In the genomic region with DNA sequence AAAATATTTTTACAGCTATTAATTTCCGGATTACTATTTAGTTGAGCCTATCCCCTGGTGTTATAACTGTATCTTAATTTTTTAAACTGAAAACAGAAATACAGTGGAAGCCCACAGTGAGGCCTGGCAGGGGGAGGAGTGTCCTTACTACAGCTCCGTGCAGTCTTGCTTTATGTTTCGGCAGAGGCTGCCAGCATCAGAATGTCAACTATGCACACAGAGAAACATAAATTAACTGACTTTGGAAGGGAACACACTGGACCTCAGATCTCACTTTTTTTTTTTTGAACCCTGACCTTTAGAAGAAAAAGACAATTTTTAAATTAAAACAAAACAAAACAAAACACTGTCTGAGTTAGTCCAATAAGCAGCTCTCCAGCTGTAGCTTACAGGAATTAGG, we compare ENCODE assay signal across 11 mouse cellular contexts.
DNase-seq lines count a peak whose midpoint lies in the region; ATAC-seq and TF ChIP-seq lines count a peak whose summit lies in the region.
"Had no signal": no experiment of that assay in that cellular context is flagged by ENCODE, and none has a peak within 500 bp of the region (broad histone marks: within the 10 kb centered on the region; RNA-seq: fewer than 3 reads in every experiment).

No protein-coding gene starts in this region.

- H3K27ac ChIP-seq in heart, embryonic 12.5 days (ENCODE audit: poor library complexity, severe bottlenecking), result peak overlapping the region; percentile 91
- H3K27ac ChIP-seq in liver, embryonic 13.5 days, result peak overlapping the region; percentile 71; the same call in 1 of the 2 replicates
- no peak overlapping the region for H3K27ac ChIP-seq in liver, embryonic 12.5 days
- peak overlapping the region; percentile 64; the same call in 1 of the 2 replicates for H3K27ac ChIP-seq in intestine, postnatal 0 days (ENCODE audit: low read depth, low read length)
- no peak overlapping the region for H3K27ac ChIP-seq in midbrain, embryonic 14.5 days (replicated peaks; ENCODE audit: low read depth, low read length)

- WGBS in heart, embryonic 12.5 days, result 27% methylated on average over 3 of the region's 3 CpGs
- WGBS in liver, embryonic 13.5 days (ENCODE audit: insufficient replicate concordance), result 48% methylated on average over 3 of the region's 3 CpGs
- WGBS in liver, embryonic 12.5 days (ENCODE audit: insufficient replicate concordance), result 41% methylated on average over 3 of the region's 3 CpGs
- WGBS in intestine, postnatal 0 days, result 29% methylated on average over 3 of the region's 3 CpGs
- WGBS in midbrain, embryonic 14.5 days, result 41% methylated on average over 3 of the region's 3 CpGs

- H3K27me3 ChIP-seq in heart, embryonic 12.5 days (replicated peaks), result no peaks in the 10 kb centered on the region
- no peaks in the 10 kb centered on the region for H3K27me3 ChIP-seq in liver, embryonic 13.5 days
- no peaks in the 10 kb centered on the region for H3K27me3 ChIP-seq in liver, embryonic 12.5 days (replicated peaks)
- no peaks in the 10 kb centered on the region for H3K27me3 ChIP-seq in intestine, postnatal 0 days (replicated peaks; ENCODE audit: control insufficient read depth, insufficient read depth, low read length)
- H3K27me3 ChIP-seq in midbrain, embryonic 14.5 days (ENCODE audit: control insufficient read depth, insufficient read depth, low read length), result no peaks in the 10 kb centered on the region
- H3K27me3 ChIP-seq: limb, embryonic 12.5 days had no signal

- peak; percentile 66 to 70 for DNase-seq in adrenal gland, adult (ENCODE audit: inconsistent age in 2 of 2, low spot score in 1 of 2)
- no peak for DNase-seq in adrenal gland, postnatal 25 days
- no peak for DNase-seq in heart, postnatal 4 days
- DNase-seq in liver, embryonic 13.5 days, result no peak
- DNase-seq in midbrain, embryonic 14.5 days, result no peak
- DNase-seq: gastrocnemius, postnatal 10 days had no signal

- no peak overlapping the region for H3K4me3 ChIP-seq in heart, embryonic 12.5 days
- H3K4me3 ChIP-seq in liver, embryonic 13.5 days (replicated peaks), result no peak overlapping the region
- H3K4me3 ChIP-seq in liver, embryonic 12.5 days, result no peak overlapping the region
- no peak overlapping the region for H3K4me3 ChIP-seq in intestine, postnatal 0 days (ENCODE audit: low read depth, low read length)
- no peak overlapping the region for H3K4me3 ChIP-seq in midbrain, embryonic 14.5 days (replicated peaks; ENCODE audit: low read depth, low read length)
- H3K4me3 ChIP-seq: limb, embryonic 12.5 days had no signal

- H3K9ac ChIP-seq in heart, embryonic 12.5 days, result no peak overlapping the region
- H3K9ac ChIP-seq in liver, embryonic 13.5 days, result no peak overlapping the region
- H3K9ac ChIP-seq in liver, embryonic 12.5 days, result no peak overlapping the region
- no peak overlapping the region for H3K9ac ChIP-seq in intestine, postnatal 0 days (ENCODE audit: low read depth, low read length)
- no peak overlapping the region for H3K9ac ChIP-seq in midbrain, embryonic 14.5 days (replicated peaks; ENCODE audit: low read length)
- H3K9ac ChIP-seq: limb, embryonic 12.5 days had no signal

- no peaks in the 10 kb centered on the region for H3K36me3 ChIP-seq in heart, embryonic 12.5 days
- no peaks in the 10 kb centered on the region for H3K36me3 ChIP-seq in liver, embryonic 13.5 days
- no peaks in the 10 kb centered on the region for H3K36me3 ChIP-seq in liver, embryonic 12.5 days
- no peaks in the 10 kb centered on the region for H3K36me3 ChIP-seq in intestine, postnatal 0 days (ENCODE audit: control insufficient read depth, insufficient read depth)
- H3K36me3 ChIP-seq in midbrain, embryonic 14.5 days (ENCODE audit: control insufficient read depth, insufficient read depth, low read length), result no peaks in the 10 kb centered on the region
- H3K36me3 ChIP-seq: limb, embryonic 12.5 days had no signal

- H3K4me1 ChIP-seq in heart, embryonic 12.5 days (replicated peaks), result peaks cover 78% of the 10 kb centered on the region
- peaks cover 83% of the 10 kb centered on the region for H3K4me1 ChIP-seq in liver, embryonic 13.5 days (replicated peaks)
- H3K4me1 ChIP-seq in liver, embryonic 12.5 days, result peaks cover 83% of the 10 kb centered on the region
- peaks cover 4% of the 10 kb centered on the region for H3K4me1 ChIP-seq in intestine, postnatal 0 days (replicated peaks; ENCODE audit: control insufficient read depth, insufficient read depth, low read length)
- peaks cover 32% of the 10 kb centered on the region for H3K4me1 ChIP-seq in midbrain, embryonic 14.5 days (ENCODE audit: control insufficient read depth, insufficient read depth, low read length)

- H3K9me3 ChIP-seq in heart, embryonic 12.5 days (replicated peaks), result no peaks in the 10 kb centered on the region
- H3K9me3 ChIP-seq in liver, embryonic 13.5 days (replicated peaks), result no peaks in the 10 kb centered on the region
- H3K9me3 ChIP-seq in liver, embryonic 12.5 days (replicated peaks), result no peaks in the 10 kb centered on the region
- no peaks in the 10 kb centered on the region for H3K9me3 ChIP-seq in intestine, postnatal 0 days (ENCODE audit: control insufficient read depth)
- no peaks in the 10 kb centered on the region for H3K9me3 ChIP-seq in midbrain, embryonic 14.5 days (ENCODE audit: control insufficient read depth, low read length)
- H3K9me3 ChIP-seq: G1E; limb, embryonic 12.5 days had no signal

- no peak for ATAC-seq in heart, embryonic 12.5 days (ENCODE audit: insufficient number of reproducible peaks, low FRiP score)
- ATAC-seq in liver, embryonic 13.5 days (ENCODE audit: low read depth), result no peak
- no peak for ATAC-seq in liver, embryonic 12.5 days
- ATAC-seq in intestine, postnatal 0 days, result no peak
- no peak for ATAC-seq in midbrain, embryonic 14.5 days (ENCODE audit: low FRiP score, low TSS enrichment)

- TF ChIP-seq CTCF in intestine, postnatal 0 days (IDR thresholded peaks at IDR 0.05; ENCODE audit: low read depth), result no peak

- H3K4me2 ChIP-seq in heart, embryonic 12.5 days, result no peak overlapping the region
- H3K4me2 ChIP-seq in liver, embryonic 13.5 days, result no peak overlapping the region
- no peak overlapping the region for H3K4me2 ChIP-seq in liver, embryonic 12.5 days
- no peak overlapping the region for H3K4me2 ChIP-seq in intestine, postnatal 0 days (replicated peaks; ENCODE audit: low read depth)
- H3K4me2 ChIP-seq in midbrain, embryonic 14.5 days (ENCODE audit: low read length), result no peak overlapping the region
- H3K4me2 ChIP-seq: limb, embryonic 12.5 days had no signal

Comparison
In these comparisons a context has a peak if more than half of its experiments do, and no peak if none do; other contexts are left out.
1. DNase-seq: peak in adrenal gland, adult (2 of 2); none in adrenal gland, postnatal 25 days (single experiment), heart, postnatal 4 days (single experiment), liver, embryonic 13.5 days (single experiment) and midbrain, embryonic 14.5 days (single experiment).
2. H3K27ac ChIP-seq: peak in heart, embryonic 12.5 days (single experiment), liver, embryonic 13.5 days (single experiment) and intestine, postnatal 0 days (single experiment); none in liver, embryonic 12.5 days (single experiment) and midbrain, embryonic 14.5 days (single experiment).